21 mouse cellular contexts compared by ENCODE assay signal in the genomic region with DNA sequence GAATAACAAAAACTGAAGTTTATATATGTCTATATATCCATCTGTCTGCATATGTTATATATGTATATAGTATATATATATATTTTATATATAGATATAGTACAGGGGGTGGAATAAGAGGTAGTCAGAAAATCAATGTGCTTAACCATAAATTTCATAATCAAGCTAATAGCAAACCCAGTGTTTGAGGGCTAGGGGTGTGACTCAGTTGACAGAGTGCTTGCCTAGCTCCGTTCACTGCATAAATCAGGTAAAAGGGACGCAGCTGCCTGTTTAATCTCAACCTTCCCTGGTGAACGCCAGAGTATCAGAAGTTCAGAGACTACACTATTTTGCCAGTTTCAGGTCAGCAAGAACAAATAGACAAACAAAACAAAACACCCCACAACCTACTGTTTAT. TPM values are rescaled to one million over a fixed set of nuclear protein-coding genes. Genes with fewer than 3 reads are reported as not detected.
"Had no signal": no experiment of that assay in that cellular context is flagged by ENCODE, and none has a peak within 500 bp of the region (broad histone marks: within the 10 kb centered on the region; RNA-seq: fewer than 3 reads in every experiment).

No protein-coding gene starts in this region.

RNA-seq across cellular contexts. Expression of a gene that starts 8.0 kb away (rescaled TPM):
- total RNA-seq: common myeloid progenitor, adult 5-6 weeks; forebrain, postnatal 0 days; gastrocnemius, adult 18-20 months; gastrocnemius, adult 2 months; gastrocnemius, adult 8-10 months; gastrocnemius, postnatal 10 days; gastrocnemius, postnatal 14 days; gastrocnemius, postnatal 25 days; gastrocnemius, postnatal 36 days; gastrocnemius, postnatal 4 days; granulocyte monocyte progenitor cell, adult 5-6 weeks; heart, adult 18-20 months had no signal
- polyA plus RNA-seq: cerebellum, adult 2 months; cortical plate, adult 2 months; erythroblast, embryonic 14.5 days; forebrain, embryonic 11.5 days; forebrain, embryonic 13.5 days; forebrain, embryonic 15.5 days; forebrain, embryonic 16.5 days; forebrain, postnatal 0 days; frontal cortex, adult 2 months; gonadal fat pad, adult 2 months had no signal
